Mouse (Mus musculus): ENCODE results near the gene Ogfrl1.
"Not testable (repeated sequence)": the region's sequence is repeated elsewhere in the genome, so short reads cannot be mapped to it uniquely, and the experiment has no call there.

Ogfrl1 gene

GRCm38 (mm10) chr1:23397623-23398022 is at the start of gene Ogfrl1:
Gene Ogfrl1, minus strand, starts transcription at chr1:23397772.
- no peak for DNase-seq (ENCODE audit: low spot score in 2 of 2)

GRCm38 (mm10) chr1:23445736-23446424 is 48.3 kb upstream of the Ogfrl1 start:
- no peak for DNase-seq (ENCODE audit: low spot score in 2 of 2)

GRCm38 (mm10) chr1:23433612-23434011 is 36.0 kb upstream of the Ogfrl1 start:
- peak; percentile 9 to 34 for DNase-seq (ENCODE audit: low spot score in 2 of 2)

GRCm38 (mm10) chr1:23426447-23426846 is 28.9 kb upstream of the Ogfrl1 start:
- DNase-seq (ENCODE audit: low spot score in 2 of 2), result no peak

GRCm38 (mm10) chr1:23418941-23419340 is 21.4 kb upstream of the Ogfrl1 start:
- DNase-seq (ENCODE audit: low spot score in 2 of 2), result no peak

- DNase-seq (ENCODE audit: low spot score in 2 of 2), result no peak
Observed at GRCm38 (mm10) chr1:23418059-23418458, 20.5 kb upstream of the Ogfrl1 start.

- DNase-seq (ENCODE audit: low spot score in 2 of 2), result peak in 1 of 2 experiments; percentile 13
Observed at GRCm38 (mm10) chr1:23417562-23417961, 20.0 kb upstream of the Ogfrl1 start.

- DNase-seq (ENCODE audit: low spot score in 2 of 2), result no peak
Observed at GRCm38 (mm10) chr1:23411533-23411932, 14.0 kb upstream of the Ogfrl1 start.

GRCm38 (mm10) chr1:23409960-23410359 is 12.4 kb upstream of the Ogfrl1 start:
- DNase-seq (ENCODE audit: low spot score in 2 of 2), result no peak

GRCm38 (mm10) chr1:23402401-23402800 is 4.8 kb upstream of the Ogfrl1 start:
- no peak for DNase-seq (ENCODE audit: low spot score in 2 of 2)

- peak; percentile 13 to 36 for DNase-seq (ENCODE audit: low spot score in 2 of 2)
Observed at GRCm38 (mm10) chr1:23399552-23399951, 2.0 kb upstream of the Ogfrl1 start.

- not testable (repeated sequence) for DNase-seq (ENCODE audit: low spot score in 2 of 2)
Observed at GRCm38 (mm10) chr1:23394356-23394755, 3.2 kb downstream of the Ogfrl1 start.

- DNase-seq (ENCODE audit: low spot score in 2 of 2), result no peak
Observed at GRCm38 (mm10) chr1:23391744-23392143, 5.8 kb downstream of the Ogfrl1 start.

- no peak for DNase-seq (ENCODE audit: low spot score in 2 of 2)
Observed at GRCm38 (mm10) chr1:23384326-23384725, 13.2 kb downstream of the Ogfrl1 start.

- peak; percentile 94 for DNase-seq (ENCODE audit: low spot score in 2 of 2)
Observed at GRCm38 (mm10) chr1:23382806-23383653, 14.5 kb downstream of the Ogfrl1 start.

GRCm38 (mm10) chr1:23382461-23382805 is 15.1 kb downstream of the Ogfrl1 start:
- DNase-seq (ENCODE audit: low spot score in 2 of 2), result peak; percentile 11 to 13

GRCm38 (mm10) chr1:23382037-23382436 is 15.5 kb downstream of the Ogfrl1 start:
- no peak for DNase-seq (ENCODE audit: low spot score in 2 of 2)

- peak; percentile 47 to 51 for DNase-seq (ENCODE audit: low spot score in 2 of 2)
Observed at GRCm38 (mm10) chr1:23379911-23380740, 17.4 kb downstream of the Ogfrl1 start.

GRCm38 (mm10) chr1:23379321-23379720 is 18.3 kb downstream of the Ogfrl1 start:
- DNase-seq (ENCODE audit: low spot score in 2 of 2), result no peak

- DNase-seq (ENCODE audit: low spot score in 2 of 2), result no peak
Observed at GRCm38 (mm10) chr1:23377572-23377971, 20.0 kb downstream of the Ogfrl1 start.

- DNase-seq (ENCODE audit: low spot score in 2 of 2), result no peak
Observed at GRCm38 (mm10) chr1:23374156-23374555, 23.4 kb downstream of the Ogfrl1 start.

GRCm38 (mm10) chr1:23365614-23366013 is 32.0 kb downstream of the Ogfrl1 start:
- DNase-seq (ENCODE audit: low spot score in 2 of 2), result no peak

Measured in spleen, postnatal 36 days (tissue).